Mouse (Mus musculus) embryonic facial prominence, embryonic 14.5 days (tissue): ENCODE data around the gene Myh14. TPM values are rescaled to one million over a fixed set of nuclear protein-coding genes. Genes with fewer than 3 reads are reported as not detected.
A peak's percentile ranks its signal among the peaks of the same experiment; 100 is the strongest.

Experiments
- ATAC-seq: fragments of 200-750 bp; cut with Nextera tagmentation; 2 replicates; pipeline ENCODE4 v1.8.0; 2017; ENCODE audit warnings: low read depth, moderate number of reproducible peaks, moderate TSS enrichment
- DNase-seq: peaks from one replicate; pipeline ENCODE4 v3.0.0-alpha.2; 2015; ENCODE audit warnings: low spot score
- H3K27ac ChIP-seq: fragments of 300-500 bp; sonication (generic); replicated peaks from 2 replicates; pipeline ENCODE4 v1.5.1; 2014; ENCODE audit warnings: low read depth, mild to moderate bottlenecking, low read length, moderate library complexity
- H3K27me3 ChIP-seq: fragments of 300-500 bp; sonication (generic); replicated peaks from 2 replicates; pipeline ENCODE4 v1.6.1; 2014; ENCODE audit warnings: low read length; ENCODE audit not compliant: control insufficient read depth, insufficient read depth
- H3K36me3 ChIP-seq: fragments of 300-500 bp; sonication (generic); 2 replicates; pipeline ENCODE4 v1.6.1; 2014; ENCODE audit warnings: low read length, mixed read lengths; ENCODE audit not compliant: control insufficient read depth, insufficient read depth
- H3K4me1 ChIP-seq: fragments of 300-500 bp; sonication (generic); 2 replicates; pipeline ENCODE4 v1.6.1; 2014; ENCODE audit warnings: antibody characterized with exemption, low read length; ENCODE audit not compliant: control insufficient read depth, insufficient read depth
- H3K4me2 ChIP-seq: fragments of 300-500 bp; sonication (generic); 2 replicates; pipeline ENCODE4 v1.6.1; 2014; ENCODE audit warnings: low read depth, mild to moderate bottlenecking, low read length, moderate library complexity, mixed read lengths
- H3K4me3 ChIP-seq: fragments of 300-500 bp; sonication (generic); 2 replicates; pipeline ENCODE4 v1.5.1; 2014; ENCODE audit warnings: low read depth, mild to moderate bottlenecking, low read length
- H3K9ac ChIP-seq: fragments of 300-500 bp; sonication (generic); 2 replicates; pipeline ENCODE4 v1.6.1; 2014; ENCODE audit warnings: low read depth, mild to moderate bottlenecking, low read length, moderate library complexity, mixed read lengths
- H3K9me3 ChIP-seq: fragments of 300-500 bp; sonication (generic); 2 replicates; pipeline ENCODE4 v1.6.1; 2016; ENCODE audit warnings: low read length; ENCODE audit not compliant: control insufficient read depth
- WGBS: fragments of 180-500 bp; shearing (Covaris S2); extraction: QIAGEN DNeasy Blood & Tissue Kit; methylation state at CpG from one replicate; pipeline ENCODE4 v1.1.7; 2014; 5-methylcytosine and 5-hydroxymethylcytosine counted together
- polyA plus RNA-seq: library from polyadenylated mRNA; unstranded; fragments of >200 nt; fragmentation: Nextera tagmentation; extraction: Ambion mirVana; gene quantifications from 2 replicates; pipeline ENCODE4 v1.2.1, GENCODE M21; 2014

Gene Myh14
- polyA plus RNA-seq, 1 experiment from 2014 or later = 13.8 TPM

GRCm38 (mm10) chr7:44701921-44702320 is 31.3 kb upstream of the Myh14 start:
- H3K9ac ChIP-seq = no peak overlapping the region

GRCm38 (mm10) chr7:44697980-44698379 is 27.3 kb upstream of the Myh14 start:
- DNase-seq (no peak), ATAC-seq (no peak)
- WGBS = 57% methylated on average over 7 of the region's 7 CpGs
- Histone ChIP-seq H3K36me3 (no peaks in the 10 kb centered on the region), H3K4me1 (0 out of 2 replicates have a peak, but pooled peaks cover 12% of the 10 kb centered on the region), H3K27me3 (no peaks in the 10 kb centered on the region), H3K4me2 (no peak overlapping the region), H3K4me3 (no peak overlapping the region), H3K27ac (no peak overlapping the region), H3K9me3 (no peaks in the 10 kb centered on the region), H3K9ac (no peak overlapping the region)

More at GRCm38 (mm10) chr7:44701921-44702320, 31.3 kb upstream of the Myh14 start:
- Histone ChIP-seq H3K36me3 (no peaks in the 10 kb centered on the region), H3K27me3 (no peaks in the 10 kb centered on the region), H3K9me3 (0 out of 2 replicates have a peak, but pooled peaks cover 5% of the 10 kb centered on the region), H3K4me1 (0 out of 2 replicates have a peak, but pooled peaks cover 9% of the 10 kb centered on the region), H3K4me2 (no peak overlapping the region), H3K4me3 (no peak overlapping the region), H3K27ac (no peak overlapping the region)
- DNase-seq (peak; percentile 49), ATAC-seq (peak; percentile 69)
- WGBS = 9% methylated on average over 5 of the region's 6 CpGs

- Histone ChIP-seq H3K27ac (peak overlapping the region; percentile 61; the same call in 1 of the 2 replicates), H3K4me3 (no peak overlapping the region), H3K27me3 (no peaks in the 10 kb centered on the region), H3K9me3 (no peaks in the 10 kb centered on the region), H3K36me3 (no peaks in the 10 kb centered on the region), H3K4me2 (peak overlapping the region; percentile 10; the same call in 1 of the 2 replicates), H3K9ac (no peak overlapping the region), H3K4me1 (0 out of 2 replicates have a peak, but pooled peaks cover 12% of the 10 kb centered on the region)
- WGBS = 9% methylated on average over 20 of the region's 20 CpGs
- ATAC-seq (peak; percentile 87), DNase-seq (peak; percentile 87)
Observed at GRCm38 (mm10) chr7:44697191-44697710, 26.6 kb upstream of the Myh14 start.

- ATAC-seq (no peak), DNase-seq (no peak)
- H3K9me3 ChIP-seq = no peaks in the 10 kb centered on the region
- H3K27me3 ChIP-seq = no peaks in the 10 kb centered on the region
- no peak overlapping the region for H3K27ac ChIP-seq
- H3K4me1 ChIP-seq = 0 out of 2 replicates have a peak, but pooled peaks cover 12% of the 10 kb centered on the region
- H3K9ac ChIP-seq = no peak overlapping the region
- H3K4me3 ChIP-seq = no peak overlapping the region
- no peaks in the 10 kb centered on the region for H3K36me3 ChIP-seq
- H3K4me2 ChIP-seq = no peak overlapping the region
- 77% methylated on average over 4 of the region's 4 CpGs for WGBS
Observed at GRCm38 (mm10) chr7:44695223-44695622, 24.6 kb upstream of the Myh14 start.

GRCm38 (mm10) chr7:44693427-44694175 is 23.0 kb upstream of the Myh14 start:
- no peaks in the 10 kb centered on the region for H3K27me3 ChIP-seq
- DNase-seq = no peak
- ATAC-seq = no peak
- no peaks in the 10 kb centered on the region for H3K36me3 ChIP-seq
- no peaks in the 10 kb centered on the region for H3K9me3 ChIP-seq
- H3K9ac ChIP-seq = no peak overlapping the region
- no peak overlapping the region for H3K4me3 ChIP-seq
- 0 out of 2 replicates have a peak, but pooled peaks cover 12% of the 10 kb centered on the region for H3K4me1 ChIP-seq
- no peak overlapping the region for H3K27ac ChIP-seq
- no peak overlapping the region for H3K4me2 ChIP-seq
- WGBS = 58% methylated on average over 10 of the region's 10 CpGs

GRCm38 (mm10) chr7:44689331-44689730 is 18.7 kb upstream of the Myh14 start:
- Histone ChIP-seq H3K27ac (no peak overlapping the region), H3K27me3 (no peaks in the 10 kb centered on the region), H3K4me2 (no peak overlapping the region), H3K9ac (no peak overlapping the region), H3K4me3 (no peak overlapping the region), H3K36me3 (no peaks in the 10 kb centered on the region), H3K9me3 (no peaks in the 10 kb centered on the region), H3K4me1 (no peaks in the 10 kb centered on the region)
- no peak for ATAC-seq
- 90% methylated on average over 7 of the region's 7 CpGs for WGBS
- DNase-seq = no peak

GRCm38 (mm10) chr7:44688890-44689289 is 18.2 kb upstream of the Myh14 start:
- Histone ChIP-seq H3K27me3 (no peaks in the 10 kb centered on the region), H3K4me3 (no peak overlapping the region), H3K27ac (no peak overlapping the region), H3K4me1 (no peaks in the 10 kb centered on the region), H3K4me2 (no peak overlapping the region), H3K9ac (no peak overlapping the region), H3K9me3 (no peaks in the 10 kb centered on the region), H3K36me3 (no peaks in the 10 kb centered on the region)
- ATAC-seq (no peak), DNase-seq (no peak)
- 76% methylated on average over 3 of the region's 3 CpGs for WGBS

- H3K4me3 ChIP-seq = no peak overlapping the region
- no peaks in the 10 kb centered on the region for H3K36me3 ChIP-seq
- no peaks in the 10 kb centered on the region for H3K4me1 ChIP-seq
- H3K27ac ChIP-seq = no peak overlapping the region
- no peaks in the 10 kb centered on the region for H3K27me3 ChIP-seq
- H3K9ac ChIP-seq = no peak overlapping the region
- ATAC-seq (peak; percentile 79), DNase-seq (peak; percentile 77)
- H3K9me3 ChIP-seq = no peaks in the 10 kb centered on the region
- H3K4me2 ChIP-seq = no peak overlapping the region
- 58% methylated on average over 11 of the region's 17 CpGs for whole genome bisulfite sequencing
Observed at GRCm38 (mm10) chr7:44685531-44686402, 15.1 kb upstream of the Myh14 start.
